Mouse (Mus musculus) C2C12 (cell line): ENCODE measurements around the gene Hmgcl.

ENCODE experiments used
- CEBPB ChIP-seq: IDR thresholded peaks from one replicate; pipeline ENCODE4 v1.6.1; 2011; ENCODE audit warnings: low read depth, mild to moderate bottlenecking, control low read depth, moderate library complexity
- CTCF ChIP-seq: IDR thresholded peaks from one replicate; pipeline ENCODE4 v1.5.1; 2011; ENCODE audit not compliant: control insufficient read depth, insufficient read depth, insufficient read length
- FOSL1 ChIP-seq: IDR thresholded peaks from one replicate; pipeline ENCODE4 v1.8.0; 2011; ENCODE audit warnings: mild to moderate bottlenecking, low read length; ENCODE audit not compliant: poor library complexity, insufficient read depth, severe bottlenecking
- MAX ChIP-seq: IDR thresholded peaks from one replicate; pipeline ENCODE4 v1.6.1; 2011; ENCODE audit warnings: mild to moderate bottlenecking, control low read depth

DNA sequence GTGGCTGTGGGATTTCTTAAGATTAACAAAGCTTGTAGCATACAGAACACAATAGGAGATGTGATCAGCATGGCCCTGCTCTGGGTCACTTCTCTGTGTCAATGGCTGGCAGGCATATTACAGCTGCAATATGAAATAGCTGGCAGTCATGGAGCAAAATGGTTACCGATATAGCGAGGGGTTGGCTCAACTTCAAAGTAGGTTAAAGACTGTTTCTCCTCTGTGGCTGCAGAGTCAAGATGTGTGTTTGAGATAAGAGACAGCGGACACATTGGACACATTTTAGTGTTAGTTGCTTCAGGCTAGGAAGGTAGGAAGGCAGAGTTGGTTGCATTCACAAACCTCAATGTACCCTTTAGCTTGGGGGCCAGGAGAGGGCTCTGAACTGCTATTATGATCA, 39.6 kb upstream of the Hmgcl start:
- TF ChIP-seq MAX = no peak
- TF ChIP-seq CTCF = no peak
- no peak for TF ChIP-seq FOSL1
- no peak for TF ChIP-seq CEBPB
